Mouse (Mus musculus): ENCODE results near the gene Ifih1. TPM values are rescaled to one million over a fixed set of nuclear protein-coding genes. Genes with fewer than 3 reads are reported as not detected.
A peak's percentile ranks its signal among the peaks of the same experiment; 100 is the strongest.

The Ifih1 gene
- polyA plus RNA-seq, 1 experiment from 2014 or later, result 0.62 TPM

DNA sequence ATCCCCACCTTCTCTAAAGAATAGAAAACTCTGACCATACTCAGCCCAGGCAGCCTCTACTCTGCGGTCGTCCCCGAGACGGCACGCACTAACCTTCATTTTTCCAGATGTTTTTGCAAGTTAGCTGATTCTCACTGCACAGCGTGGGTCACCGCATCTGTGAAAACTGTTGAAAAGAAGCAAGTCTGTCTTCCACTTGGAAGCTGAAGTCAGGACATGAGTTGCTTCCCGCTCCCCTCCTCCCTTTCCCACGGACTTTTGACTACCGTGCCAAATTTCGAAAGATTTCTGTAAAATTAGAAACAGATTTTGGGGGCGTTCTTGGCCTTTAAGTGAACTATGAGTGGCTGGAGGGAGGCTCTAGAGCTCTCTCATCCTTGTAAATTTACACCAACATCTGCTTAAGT lies 72.3 kb downstream of the Ifih1 start, which contains the start of gene Fap:
Gene Fap, minus strand, starts transcription at position 323 of the 407 bp plus-strand sequence.
- peak; percentile 58 for DNase-seq (ENCODE audit: low spot score)
- Histone ChIP-seq H3K4me3 (peak within 1 kb of the TSS; percentile 43), H3K9me3 (no peaks in the 10 kb centered on the region), H3K27ac (replicated peaks) (peak within 1 kb of the TSS; percentile 80), H3K4me1 (peaks cover 22% of the 10 kb centered on the region), H3K36me3 (replicated peaks) (no peaks in the 10 kb centered on the region), H3K27me3 (replicated peaks; ENCODE audit: low read depth, poor library complexity, severe bottlenecking) (no peaks in the 10 kb centered on the region)
- 50% methylated on average over 12 of the region's 12 CpGs for WGBS

DNA sequence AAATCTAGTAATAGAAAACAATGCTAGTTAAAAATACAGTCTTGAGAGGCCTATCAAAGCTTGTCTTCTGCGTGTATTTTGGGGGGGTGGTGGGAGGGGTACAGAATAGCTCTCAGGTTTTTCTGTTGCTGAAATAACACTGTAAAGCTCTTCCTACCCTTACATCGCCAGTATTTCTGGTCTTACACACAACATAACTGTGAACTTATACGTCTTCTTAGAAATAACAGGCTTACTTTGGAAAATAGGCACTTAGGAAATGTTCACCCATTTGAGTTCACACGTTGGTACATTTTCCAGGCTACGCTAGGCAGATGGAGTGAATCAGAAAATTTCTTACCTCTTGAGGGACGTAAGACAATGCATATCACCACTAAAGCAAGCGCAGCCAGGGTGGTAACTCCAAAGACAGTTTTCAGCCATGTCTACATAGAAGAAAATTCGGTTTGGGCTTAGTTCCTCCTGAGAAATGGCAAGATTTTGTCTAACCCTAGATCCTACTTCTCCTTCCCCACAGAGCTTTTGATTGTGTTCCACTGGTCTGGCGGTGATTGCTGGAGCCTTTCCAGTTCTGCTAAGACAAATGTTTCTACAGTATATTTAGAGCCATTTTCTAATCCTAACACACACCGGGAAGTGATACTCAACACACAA lies 72.8 kb downstream of the Ifih1 start:
- WGBS, result 77% methylated on average over 10 of the region's 10 CpGs
- Histone ChIP-seq H3K4me3 (peak overlapping the region; percentile 43), H3K9me3 (no peaks in the 10 kb centered on the region), H3K27ac (replicated peaks) (peak overlapping the region; percentile 80), H3K27me3 (replicated peaks; ENCODE audit: low read depth, poor library complexity, severe bottlenecking) (no peaks in the 10 kb centered on the region), H3K36me3 (replicated peaks) (no peaks in the 10 kb centered on the region), H3K4me1 (peaks cover 22% of the 10 kb centered on the region)
- no peak for DNase-seq (ENCODE audit: low spot score)

DNA sequence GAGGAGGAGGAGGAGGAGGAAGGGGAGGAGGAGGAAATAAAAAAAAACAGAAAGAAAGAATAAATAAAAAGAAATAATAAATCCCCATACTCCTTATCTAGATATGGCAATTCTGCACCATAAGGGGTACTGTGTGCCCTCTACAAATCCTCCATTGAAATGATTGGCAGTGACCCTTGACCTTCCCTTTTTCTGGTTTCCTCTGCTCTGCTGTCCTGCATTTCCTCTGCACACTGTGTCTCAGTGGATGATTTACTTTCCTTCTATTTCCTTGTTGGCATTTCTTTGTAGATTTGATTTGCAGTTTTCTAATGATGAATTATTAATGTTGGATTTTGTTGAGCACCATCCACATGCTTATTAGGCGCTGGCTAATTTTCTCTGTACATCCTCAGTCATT lies 81.4 kb downstream of the Ifih1 start:
- H3K4me3 ChIP-seq, result no peak overlapping the region
- no peaks in the 10 kb centered on the region for H3K9me3 ChIP-seq
- H3K4me1 ChIP-seq, result peaks cover 7% of the 10 kb centered on the region; the same call in 1 of the 2 replicates
- 81% methylated on average over 1 of the region's 1 CpGs for WGBS
- H3K27me3 ChIP-seq (replicated peaks; ENCODE audit: low read depth, poor library complexity, severe bottlenecking), result no peaks in the 10 kb centered on the region
- H3K27ac ChIP-seq (replicated peaks), result no peak overlapping the region
- no peaks in the 10 kb centered on the region for H3K36me3 ChIP-seq (replicated peaks)
- no peak for DNase-seq (ENCODE audit: low spot score)

DNA sequence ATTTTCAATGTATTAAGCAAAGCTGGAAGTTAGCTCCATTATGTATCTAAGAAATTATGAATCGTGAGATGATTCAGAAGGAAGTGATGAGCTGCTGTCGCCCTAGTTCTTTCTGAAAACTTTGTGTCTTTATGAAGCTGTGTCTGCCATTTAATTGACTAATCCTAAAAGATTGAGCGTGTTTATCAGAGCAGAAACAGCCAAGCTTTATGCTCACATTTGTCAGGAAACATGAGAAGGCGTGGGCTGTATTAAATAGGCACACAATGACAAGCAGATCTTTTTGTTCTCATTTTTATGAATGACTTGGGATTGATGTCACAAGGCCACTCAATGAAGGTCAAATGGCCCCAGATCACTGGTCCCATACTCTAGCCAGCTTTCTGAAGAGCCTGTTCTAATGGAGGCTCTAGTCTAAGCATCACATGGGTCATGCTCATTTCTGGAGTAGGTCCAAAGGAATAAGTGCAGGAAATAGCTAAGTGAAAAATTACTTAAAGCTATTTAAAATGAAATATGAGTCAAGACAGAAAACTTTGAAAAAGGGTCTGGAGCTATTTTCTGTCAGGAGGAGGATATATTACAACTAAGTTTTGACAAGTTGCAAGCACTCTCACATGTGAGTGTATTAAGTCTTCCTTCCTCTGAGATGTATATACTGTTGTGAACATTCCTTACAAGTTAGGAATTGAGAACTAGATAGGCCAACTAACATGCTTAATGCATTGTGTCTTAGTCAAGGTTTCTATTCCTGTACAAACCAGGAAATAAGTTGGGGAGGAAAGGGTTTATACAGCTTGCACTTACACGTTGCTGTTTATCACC lies 83.2 kb downstream of the Ifih1 start:
- Histone ChIP-seq H3K36me3 (replicated peaks) (no peaks in the 10 kb centered on the region), H3K27me3 (replicated peaks; ENCODE audit: low read depth, poor library complexity, severe bottlenecking) (no peaks in the 10 kb centered on the region), H3K4me1 (peaks cover 7% of the 10 kb centered on the region; the same call in 1 of the 2 replicates), H3K27ac (replicated peaks) (no peak overlapping the region), H3K4me3 (no peak overlapping the region), H3K9me3 (no peaks in the 10 kb centered on the region)
- no peak for DNase-seq (ENCODE audit: low spot score)
- WGBS, result 74% methylated on average over 5 of the region's 5 CpGs

DNA sequence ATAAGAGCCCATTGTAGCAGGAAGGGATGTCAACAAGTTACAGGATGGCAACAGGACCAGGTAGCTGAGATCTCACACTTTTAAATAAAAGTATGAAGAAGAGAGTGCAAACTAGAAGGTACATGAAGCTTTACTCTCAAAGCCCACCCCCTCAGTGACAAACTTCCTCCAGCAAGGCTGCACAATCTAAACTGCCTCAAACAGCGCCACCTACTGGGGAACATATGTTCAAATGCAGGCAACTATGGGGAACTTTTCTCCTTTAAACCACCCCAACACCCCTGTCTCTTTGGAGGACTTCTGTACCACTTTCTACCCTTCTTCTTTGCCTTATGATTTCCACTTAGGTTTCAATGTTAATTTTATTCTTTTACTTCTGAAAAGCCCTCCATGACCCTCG lies 88.6 kb downstream of the Ifih1 start:
- 71% methylated on average over 2 of the region's 2 CpGs for WGBS
- Histone ChIP-seq H3K36me3 (replicated peaks) (no peaks in the 10 kb centered on the region), H3K9me3 (0 out of 2 replicates have a peak, but pooled peaks cover 3% of the 10 kb centered on the region), H3K27ac (replicated peaks) (no peak overlapping the region), H3K4me3 (no peak overlapping the region), H3K4me1 (no peaks in the 10 kb centered on the region), H3K27me3 (replicated peaks; ENCODE audit: low read depth, poor library complexity, severe bottlenecking) (no peaks in the 10 kb centered on the region)
- no peak for DNase-seq (ENCODE audit: low spot score)

DNA sequence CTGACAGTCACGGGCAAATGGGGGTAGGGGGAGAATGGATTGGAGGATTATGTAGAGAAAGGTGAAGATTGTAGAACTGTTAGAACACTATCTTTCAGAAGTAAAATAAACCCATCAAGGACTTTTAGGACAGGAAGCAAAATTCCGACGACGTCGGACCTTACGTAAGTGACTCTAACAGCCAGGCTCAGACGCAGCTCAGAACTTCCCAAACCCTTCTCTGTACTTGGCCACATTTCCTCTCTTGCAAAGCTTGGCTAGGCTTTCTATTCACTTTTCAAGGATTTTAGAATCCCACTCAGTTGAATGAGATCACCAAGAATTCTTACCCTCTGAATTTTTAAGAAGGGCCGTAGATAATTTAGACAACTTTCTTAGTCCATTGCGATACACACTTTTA lies 89.7 kb downstream of the Ifih1 start:
- whole genome bisulfite sequencing, result 90% methylated on average over 9 of the region's 9 CpGs
- Histone ChIP-seq H3K4me1 (no peaks in the 10 kb centered on the region), H3K36me3 (replicated peaks) (no peaks in the 10 kb centered on the region), H3K4me3 (no peak overlapping the region), H3K9me3 (0 out of 2 replicates have a peak, but pooled peaks cover 3% of the 10 kb centered on the region), H3K27me3 (replicated peaks; ENCODE audit: low read depth, poor library complexity, severe bottlenecking) (no peaks in the 10 kb centered on the region), H3K27ac (replicated peaks) (no peak overlapping the region)
- no peak for DNase-seq (ENCODE audit: low spot score)

DNA sequence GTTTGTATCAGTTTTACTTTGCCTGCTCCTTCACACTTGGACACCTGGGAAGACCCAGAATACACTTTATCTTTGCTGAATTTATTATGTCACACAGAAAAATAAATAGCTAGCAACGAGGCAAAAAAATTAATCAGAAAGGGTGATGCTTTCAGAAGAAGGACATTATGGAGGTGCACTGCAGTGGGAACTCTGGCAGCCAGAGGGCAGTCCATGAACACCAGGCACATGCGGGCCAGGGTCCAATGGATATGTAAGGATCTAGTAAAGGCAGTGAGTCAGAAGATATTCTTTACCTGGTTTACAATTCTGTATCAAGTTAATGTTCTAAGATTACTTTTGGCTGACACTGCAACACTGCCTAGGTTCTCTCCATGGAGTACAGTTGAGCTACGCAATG lies 96.4 kb downstream of the Ifih1 start:
- WGBS, result 87% methylated on average over 3 of the region's 3 CpGs
- no peaks in the 10 kb centered on the region for H3K4me1 ChIP-seq
- no peak overlapping the region for H3K27ac ChIP-seq (replicated peaks)
- DNase-seq (ENCODE audit: low spot score), result peak; percentile 9
- H3K4me3 ChIP-seq, result no peak overlapping the region
- H3K27me3 ChIP-seq (replicated peaks; ENCODE audit: low read depth, poor library complexity, severe bottlenecking), result no peaks in the 10 kb centered on the region
- no peaks in the 10 kb centered on the region for H3K36me3 ChIP-seq (replicated peaks)
- H3K9me3 ChIP-seq, result no peaks in the 10 kb centered on the region

DNA sequence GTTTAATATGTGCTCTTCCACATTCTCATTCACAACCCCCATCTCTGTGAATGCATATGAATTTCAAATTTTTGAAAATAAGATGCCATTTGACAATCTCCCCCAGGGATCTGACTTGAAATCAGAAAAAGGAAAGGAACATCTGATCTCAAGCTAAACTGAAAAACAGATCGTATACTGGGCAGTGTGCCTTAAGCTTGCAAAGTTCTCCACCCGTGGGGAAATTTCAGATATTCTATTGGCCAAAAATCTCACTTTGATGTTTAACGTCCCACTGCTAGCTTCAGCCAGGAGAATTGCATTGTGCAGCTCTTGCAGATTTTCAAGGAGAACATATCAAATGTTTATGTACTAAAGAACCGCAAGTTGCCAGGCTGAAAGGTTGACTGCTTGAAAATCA lies 96.9 kb downstream of the Ifih1 start:
- 88% methylated on average over 4 of the region's 4 CpGs for WGBS
- H3K4me1 ChIP-seq, result no peaks in the 10 kb centered on the region
- H3K9me3 ChIP-seq, result no peaks in the 10 kb centered on the region
- no peaks in the 10 kb centered on the region for H3K36me3 ChIP-seq (replicated peaks)
- DNase-seq (ENCODE audit: low spot score), result no peak
- no peaks in the 10 kb centered on the region for H3K27me3 ChIP-seq (replicated peaks; ENCODE audit: low read depth, poor library complexity, severe bottlenecking)
- H3K4me3 ChIP-seq, result no peak overlapping the region
- H3K27ac ChIP-seq (replicated peaks), result no peak overlapping the region

DNA sequence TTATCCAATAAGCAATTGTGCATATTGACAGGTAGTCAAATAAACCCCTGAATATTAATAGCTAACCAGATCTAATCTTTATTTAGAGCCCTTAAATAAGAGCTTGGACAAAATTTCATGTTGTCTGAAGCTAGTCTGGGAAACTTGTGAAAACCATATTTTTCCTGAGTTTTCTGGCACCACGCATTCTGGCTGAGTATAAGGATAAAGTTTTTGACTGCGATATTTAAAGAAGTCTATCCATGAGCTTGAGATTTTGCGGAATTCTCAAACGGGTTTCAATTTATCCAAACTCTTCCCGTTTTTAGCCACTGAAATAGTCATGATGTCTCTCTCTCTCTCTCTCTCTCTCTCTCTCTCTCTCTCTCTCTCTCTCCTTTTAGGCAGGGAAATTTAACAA lies 98.0 kb downstream of the Ifih1 start:
- 94% methylated on average over 5 of the region's 5 CpGs for WGBS
- no peaks in the 10 kb centered on the region for H3K4me1 ChIP-seq

More for the DNA sequence above, 98.0 kb downstream of the Ifih1 start:
- no peaks in the 10 kb centered on the region for H3K36me3 ChIP-seq (replicated peaks)
- H3K4me3 ChIP-seq, result no peak overlapping the region
- no peak for DNase-seq (ENCODE audit: low spot score)
- no peaks in the 10 kb centered on the region for H3K27me3 ChIP-seq (replicated peaks; ENCODE audit: low read depth, poor library complexity, severe bottlenecking)
- H3K9me3 ChIP-seq, result no peaks in the 10 kb centered on the region
- H3K27ac ChIP-seq (replicated peaks), result no peak overlapping the region

Other genes with a start within 250 kb of the Ifih1 start
- 0.25 and 0.54 TPM in 2 replicates for gene Dpp4, start 234.0 kb downstream of the Ifih1 start, polyA plus RNA-seq (2016; fragmentation: Nextera tagmentation; extraction: Ambion mirVana)
- not detected in 2 replicates for gene Gcg, start 162.6 kb downstream of the Ifih1 start, polyA plus RNA-seq (2016; fragmentation: Nextera tagmentation; extraction: Ambion mirVana)
- gene Fap, start 72.2 kb downstream of the Ifih1 start, polyA plus RNA-seq (2016; fragmentation: Nextera tagmentation; extraction: Ambion mirVana), result 3.0 and 7.6 TPM in 2 replicates
- gene Gca, start 18.0 kb upstream of the Ifih1 start, polyA plus RNA-seq (2016; fragmentation: Nextera tagmentation; extraction: Ambion mirVana), result 2.3 TPM in 2 replicates